ENCODE assay signal across 8 mouse cellular contexts in the genomic region with DNA sequence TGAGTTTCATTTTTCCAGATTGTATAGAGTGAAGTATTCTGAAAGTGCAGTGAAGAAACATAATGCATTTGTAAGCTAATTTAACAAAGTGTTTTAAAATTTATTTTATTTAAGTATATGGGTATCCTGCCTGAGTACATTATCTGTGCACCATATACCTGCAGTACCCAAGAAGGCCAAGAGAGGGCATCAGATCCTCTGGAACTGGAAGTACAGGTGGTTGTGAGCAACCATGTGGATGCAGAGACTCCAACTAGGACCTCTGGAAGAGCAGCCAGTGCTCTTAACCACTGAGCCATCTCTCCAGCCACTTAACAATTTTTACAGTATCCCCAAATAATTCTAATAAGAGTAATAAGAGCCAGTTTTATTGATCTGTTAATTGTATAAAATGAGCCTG.
DNase-seq lines count a peak whose midpoint lies in the region; ATAC-seq lines count a peak whose summit lies in the region.

No protein-coding gene starts in this region.

- H3K36me3 ChIP-seq in heart, embryonic 10.5 days = peaks cover 14% of the 10 kb centered on the region

- no peaks in the 10 kb centered on the region for H3K9me3 ChIP-seq in heart, embryonic 10.5 days

- ATAC-seq in CD4-positive, CD25-positive, alpha-beta regulatory T cell, adult 4 months = peak; percentile 57
- peak; percentile 85 for ATAC-seq in megakaryocyte progenitor cell, adult 5-6 weeks (replicated peaks; ENCODE audit: poor library complexity)

- H3K27ac ChIP-seq in heart, embryonic 10.5 days = no peak overlapping the region

- peak; percentile 87 for DNase-seq in heart, adult 11 months
- DNase-seq in heart, embryonic 10.5 days (ENCODE audit: low spot score) = no peak
- peak; percentile 45 for DNase-seq in c-Kit-positive CD71-positive TER-119-negative erythroid progenitor cells, embryonic 14.5 days (ENCODE audit: low read depth)
- DNase-seq in urinary bladder, adult 2 months (ENCODE audit: low spot score) = no peak
- no peak for DNase-seq in layer of hippocampus, adult 11-12 months (ENCODE audit: low spot score)
- no peak for DNase-seq in left cerebral cortex, adult 11 months (ENCODE audit: low spot score)

- H3K27me3 ChIP-seq in heart, embryonic 10.5 days (ENCODE audit: insufficient read depth, poor library complexity, severe bottlenecking) = no peaks in the 10 kb centered on the region

- no peak overlapping the region for H3K4me3 ChIP-seq in heart, embryonic 10.5 days

- H3K4me1 ChIP-seq in heart, embryonic 10.5 days = peaks cover 4% of the 10 kb centered on the region; the same call in 1 of the 2 replicates

Comparison
In these comparisons a context has a peak if more than half of its experiments do, and no peak if none do; other contexts are left out.
1. DNase-seq: peak in heart, adult 11 months (single experiment) and c-Kit-positive CD71-positive TER-119-negative erythroid progenitor cells, embryonic 14.5 days (single experiment); none in heart, embryonic 10.5 days (single experiment), urinary bladder, adult 2 months (single experiment), layer of hippocampus, adult 11-12 months (single experiment) and left cerebral cortex, adult 11 months (single experiment).